Mouse (Mus musculus): ENCODE results near the gene Slc35f3.

DNA sequence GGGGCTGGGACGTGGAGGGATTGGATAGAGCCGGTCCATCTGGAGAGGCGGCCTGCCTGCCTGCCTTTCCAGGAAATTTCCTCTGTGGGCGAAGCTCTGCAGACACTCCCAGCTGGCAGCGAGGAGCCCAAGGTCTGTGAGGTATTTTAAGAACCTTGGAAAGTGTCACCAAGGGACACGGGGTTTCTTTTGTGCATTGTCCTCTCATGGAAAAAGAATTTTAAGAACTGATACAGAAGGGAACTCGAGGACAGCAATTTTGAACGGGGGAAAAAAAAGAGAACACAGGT, 41.0 kb upstream of the Slc35f3 start:
- TF ChIP-seq CTCF (IDR thresholded peaks at IDR 0.05; ENCODE audit: borderline replicate concordance, control insufficient read depth, extremely low read depth, insufficient read depth, low read length, poor library complexity) (no peak), POLR2A (IDR thresholded peaks at IDR 0.05; ENCODE audit: control insufficient read depth, extremely low read depth, insufficient read depth, low read length, poor library complexity) (no peak)
